Mouse (Mus musculus) heart, embryonic 16.5 days (tissue): ENCODE data around the gene Cyp2d11. TPM values are rescaled to one million over a fixed set of nuclear protein-coding genes. Genes with fewer than 3 reads are reported as not detected.

Source experiments
- ATAC-seq: fragments of 200-750 bp; cut with Nextera tagmentation; replicated peaks from 2 replicates; pipeline ENCODE4 v1.8.0; 2017; ENCODE audit warnings: moderate number of reproducible peaks; ENCODE audit not compliant: insufficient read depth, low FRiP score; ENCODE audit errors: extremely low read depth
- H3K27ac ChIP-seq: fragments of 300-500 bp; sonication (generic); 2 replicates; pipeline ENCODE4 v1.5.1; 2014; ENCODE audit warnings: mild to moderate bottlenecking, low read length, control low read depth, moderate library complexity
- H3K27me3 ChIP-seq: fragments of 300-500 bp; sonication (generic); 2 replicates; pipeline ENCODE4 v1.6.1; 2014; ENCODE audit warnings: low read length, mixed read lengths; ENCODE audit not compliant: control insufficient read depth, insufficient read depth
- H3K36me3 ChIP-seq: fragments of 300-500 bp; sonication (generic); 2 replicates; pipeline ENCODE4 v1.6.1; 2014; ENCODE audit not compliant: control insufficient read depth, insufficient read depth
- H3K4me1 ChIP-seq: fragments of 300-500 bp; sonication (generic); 2 replicates; pipeline ENCODE4 v1.6.1; 2014; ENCODE audit warnings: low read length, mixed read lengths; ENCODE audit not compliant: control insufficient read depth, insufficient read depth
- H3K4me2 ChIP-seq: fragments of 300-500 bp; sonication (generic); 2 replicates; pipeline ENCODE4 v1.6.1; 2014; ENCODE audit warnings: low read depth, mild to moderate bottlenecking, control low read depth, low read length
- H3K4me3 ChIP-seq: fragments of 300-500 bp; sonication (generic); 2 replicates; pipeline ENCODE4 v1.5.1; 2014; ENCODE audit warnings: mild to moderate bottlenecking, control low read depth, low read length
- H3K9ac ChIP-seq: fragments of 300-500 bp; sonication (generic); 2 replicates; pipeline ENCODE4 v1.6.1; 2014; ENCODE audit warnings: low read length, control low read depth
- H3K9me3 ChIP-seq: fragments of 300-500 bp; sonication (generic); replicated peaks from 2 replicates; pipeline ENCODE4 v1.6.1; 2016; ENCODE audit warnings: low read length; ENCODE audit not compliant: control insufficient read depth
- WGBS: fragments of 180-500 bp; shearing (Covaris S2); extraction: QIAGEN DNeasy Blood & Tissue Kit; methylation state at CpG from one replicate; pipeline ENCODE4 v1.1.7; 2014; 5-methylcytosine and 5-hydroxymethylcytosine counted together
- polyA plus RNA-seq: library from polyadenylated mRNA; unstranded; fragments of >200 nt; fragmentation: Nextera tagmentation; extraction: Ambion mirVana; gene quantifications from 2 replicates; pipeline ENCODE4 v1.2.1, GENCODE M21; 2015

Gene Cyp2d11
- polyA plus RNA-seq, 1 experiment from 2014 or later, result not detected

DNA sequence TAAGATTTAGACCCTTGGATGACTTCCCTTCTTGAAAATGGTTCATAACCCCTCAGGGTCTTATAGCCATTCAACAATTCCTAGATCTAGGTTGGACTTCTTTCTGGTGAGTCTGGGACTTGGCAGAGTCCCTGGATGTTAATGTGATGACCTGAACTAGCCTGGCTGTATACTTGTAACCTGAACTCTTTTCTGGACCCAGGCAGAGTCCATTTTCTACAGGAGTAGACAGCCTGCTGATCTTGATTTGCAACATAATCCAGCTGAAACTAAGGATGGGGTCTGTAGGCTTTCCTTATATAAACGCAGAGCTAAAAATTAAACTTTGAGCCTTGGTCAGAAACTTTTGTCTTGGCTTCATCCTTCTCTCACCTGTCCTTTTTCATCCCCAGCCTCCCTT is 24.8 kb upstream of the Cyp2d11 start:
- peaks cover 4% of the 10 kb centered on the region; the same call in 1 of the 2 replicates for H3K4me1 ChIP-seq
- H3K27ac ChIP-seq, result no peak overlapping the region
- no peaks in the 10 kb centered on the region for H3K9me3 ChIP-seq
- H3K27me3 ChIP-seq, result no peaks in the 10 kb centered on the region
- no peak overlapping the region for H3K4me3 ChIP-seq
- no peak overlapping the region for H3K4me2 ChIP-seq
- no peaks in the 10 kb centered on the region for H3K36me3 ChIP-seq
- 71% methylated on average over 1 of the region's 1 CpGs for WGBS
- ATAC-seq, result no peak
- H3K9ac ChIP-seq, result no peak overlapping the region

- Histone ChIP-seq H3K4me3 (peak overlapping the region; percentile 5; the same call in 1 of the 2 replicates), H3K27ac (no peak overlapping the region), H3K36me3 (no peaks in the 10 kb centered on the region), H3K27me3 (no peaks in the 10 kb centered on the region), H3K9ac (peak overlapping the region; percentile 15; the same call in 1 of the 2 replicates), H3K4me2 (peak overlapping the region; percentile 38), H3K9me3 (no peaks in the 10 kb centered on the region), H3K4me1 (peaks cover 4% of the 10 kb centered on the region; the same call in 1 of the 2 replicates)
- WGBS, result 28% methylated on average over 16 of the region's 16 CpGs
- ATAC-seq, result peak; percentile 93
Measured at GRCm38 (mm10) chr15:82416797-82417789, 23.3 kb upstream of the Cyp2d11 start.

DNA sequence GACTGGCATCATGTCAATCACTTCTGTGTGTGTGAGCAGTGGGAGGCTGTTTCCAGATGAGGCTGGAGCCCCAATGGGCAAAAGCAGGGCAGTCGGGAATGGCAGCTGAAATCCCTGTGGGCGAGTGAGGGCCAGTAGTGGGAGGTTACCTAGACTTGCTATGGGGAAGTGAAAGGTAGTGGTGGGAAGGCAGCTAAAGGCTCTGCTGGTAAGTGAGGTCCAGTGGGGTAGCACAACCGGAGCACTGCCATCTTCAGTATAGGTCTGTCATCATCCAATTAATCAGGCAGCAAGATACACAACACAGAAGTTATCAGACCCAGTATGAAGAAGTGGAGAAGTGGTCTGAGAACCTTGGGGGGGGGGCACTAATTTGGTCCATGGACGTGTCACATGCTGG is 13.7 kb upstream of the Cyp2d11 start:
- Histone ChIP-seq H3K4me1 (no peaks in the 10 kb centered on the region), H3K9me3 (no peaks in the 10 kb centered on the region), H3K4me2 (no peak overlapping the region), H3K4me3 (no peak overlapping the region), H3K36me3 (no peaks in the 10 kb centered on the region), H3K9ac (no peak overlapping the region), H3K27ac (no peak overlapping the region), H3K27me3 (no peaks in the 10 kb centered on the region)
- 75% methylated on average over 4 of the region's 4 CpGs for WGBS
- ATAC-seq, result no peak

DNA sequence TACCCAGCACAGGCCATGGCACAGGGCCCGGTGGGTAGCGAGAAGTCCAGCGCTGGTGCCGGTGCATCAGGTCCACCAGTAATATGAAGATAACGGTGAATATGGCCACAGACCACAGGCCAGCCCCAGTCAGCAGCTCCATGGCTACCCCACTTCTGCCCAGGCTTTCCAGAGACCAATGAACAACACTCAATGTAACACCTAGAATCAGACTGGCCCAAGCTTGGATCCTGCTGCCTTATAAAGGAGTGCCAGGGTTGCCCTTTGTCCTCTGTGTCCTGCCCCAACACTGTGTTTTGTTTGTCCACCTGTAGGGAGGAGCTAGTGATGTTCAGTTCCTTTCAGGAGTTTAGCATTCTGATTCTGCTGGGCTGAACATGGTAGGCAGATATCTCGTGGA is 13.2 kb upstream of the Cyp2d11 start, which contains the start of gene Cyp2d10:
Gene Cyp2d10 (minus strand): TSS at position 215 of the 400 bp plus-strand sequence.
- no peak for ATAC-seq
- no peaks in the 10 kb centered on the region for H3K9me3 ChIP-seq
- no peaks in the 10 kb centered on the region for H3K4me1 ChIP-seq
- no peaks in the 10 kb centered on the region for H3K36me3 ChIP-seq
- no peak within 1 kb of the TSS for H3K9ac ChIP-seq
- no peak within 1 kb of the TSS for H3K27ac ChIP-seq
- H3K4me3 ChIP-seq, result no peak within 1 kb of the TSS
- no peak within 1 kb of the TSS for H3K4me2 ChIP-seq
- 92% methylated on average over 6 of the region's 6 CpGs for WGBS
- H3K27me3 ChIP-seq, result no peaks in the 10 kb centered on the region

GRCm38 (mm10) chr15:82404163-82404562 is 10.3 kb upstream of the Cyp2d11 start:
- H3K9ac ChIP-seq, result no peak overlapping the region
- ATAC-seq, result no peak
- H3K4me3 ChIP-seq, result no peak overlapping the region
- H3K4me1 ChIP-seq, result no peaks in the 10 kb centered on the region
- no peak overlapping the region for H3K4me2 ChIP-seq
- H3K27me3 ChIP-seq, result no peaks in the 10 kb centered on the region
- no peaks in the 10 kb centered on the region for H3K9me3 ChIP-seq
- WGBS, result 71% methylated on average over 3 of the region's 3 CpGs
- no peak overlapping the region for H3K27ac ChIP-seq
- H3K36me3 ChIP-seq, result no peaks in the 10 kb centered on the region

GRCm38 (mm10) chr15:82403606-82404005 is 9.8 kb upstream of the Cyp2d11 start:
- 85% methylated on average over 9 of the region's 9 CpGs for WGBS

GRCm38 (mm10) chr15:82402741-82403140 is 8.9 kb upstream of the Cyp2d11 start:
- Histone ChIP-seq H3K27ac (no peak overlapping the region), H3K4me3 (no peak overlapping the region), H3K4me2 (no peak overlapping the region), H3K27me3 (no peaks in the 10 kb centered on the region), H3K4me1 (no peaks in the 10 kb centered on the region), H3K9ac (no peak overlapping the region), H3K36me3 (no peaks in the 10 kb centered on the region), H3K9me3 (no peaks in the 10 kb centered on the region)
- no peak for ATAC-seq
- WGBS, result 86% methylated on average over 6 of the region's 6 CpGs

More at GRCm38 (mm10) chr15:82403606-82404005, 9.8 kb upstream of the Cyp2d11 start:
- Histone ChIP-seq H3K4me3 (no peak overlapping the region), H3K27ac (no peak overlapping the region), H3K9ac (no peak overlapping the region), H3K36me3 (no peaks in the 10 kb centered on the region), H3K4me1 (no peaks in the 10 kb centered on the region), H3K27me3 (no peaks in the 10 kb centered on the region), H3K4me2 (no peak overlapping the region), H3K9me3 (no peaks in the 10 kb centered on the region)
- ATAC-seq, result no peak

DNA sequence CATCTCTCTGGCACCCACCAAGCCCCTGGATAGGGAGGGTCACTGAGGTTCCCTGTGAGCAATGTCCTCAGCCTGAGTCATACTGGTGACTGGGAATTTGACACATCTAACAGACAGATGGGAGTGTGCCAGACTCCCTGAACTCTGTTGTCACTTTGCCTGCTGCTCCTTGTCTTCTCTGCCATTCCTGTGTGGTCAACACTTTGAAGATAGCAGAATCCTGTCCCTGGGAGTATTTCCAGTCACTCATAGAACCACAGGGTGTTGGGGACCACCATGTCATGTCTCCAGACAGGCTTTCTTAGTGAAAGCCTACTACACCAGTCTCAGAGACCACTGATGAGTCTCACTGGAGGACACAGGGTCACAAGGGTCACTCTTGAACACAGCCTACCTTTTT is 8.3 kb upstream of the Cyp2d11 start:
- no peaks in the 10 kb centered on the region for H3K4me1 ChIP-seq
- no peaks in the 10 kb centered on the region for H3K27me3 ChIP-seq
- H3K9ac ChIP-seq, result no peak overlapping the region
- H3K36me3 ChIP-seq, result no peaks in the 10 kb centered on the region
- H3K4me2 ChIP-seq, result no peak overlapping the region
- no peak for ATAC-seq
- no peak overlapping the region for H3K27ac ChIP-seq
- H3K9me3 ChIP-seq, result no peaks in the 10 kb centered on the region
- H3K4me3 ChIP-seq, result no peak overlapping the region

DNA sequence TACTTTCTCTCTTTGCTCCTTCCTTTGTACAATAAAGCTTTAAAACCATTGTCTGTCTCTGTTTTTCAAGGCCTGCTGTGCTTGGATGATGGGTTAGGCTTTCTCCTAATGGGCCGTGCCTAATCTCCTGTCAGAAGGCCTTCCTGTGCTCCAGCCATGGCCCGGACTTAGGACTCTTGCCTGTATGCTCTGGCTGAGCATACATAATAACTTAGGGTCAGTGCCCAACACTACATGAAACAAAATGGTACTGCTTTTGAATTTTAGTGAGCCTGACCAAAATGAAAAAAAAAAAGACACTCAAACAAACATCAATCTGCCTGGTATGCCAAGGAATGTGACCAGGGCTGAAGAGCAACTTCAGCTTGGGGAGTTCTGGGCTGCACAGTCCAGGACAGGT is 7.7 kb upstream of the Cyp2d11 start:
- ATAC-seq, result no peak
- Histone ChIP-seq H3K9ac (no peak overlapping the region), H3K36me3 (no peaks in the 10 kb centered on the region), H3K4me1 (no peaks in the 10 kb centered on the region), H3K4me3 (no peak overlapping the region), H3K9me3 (no peaks in the 10 kb centered on the region), H3K27me3 (no peaks in the 10 kb centered on the region), H3K27ac (no peak overlapping the region), H3K4me2 (no peak overlapping the region)
- 70% methylated on average over 2 of the region's 2 CpGs for WGBS
